Mouse (Mus musculus) right cerebral cortex, postnatal 10 days (tissue): ENCODE measurements at regions not wholly inside any gene's neighbourhood (a gene's known extent, or its start where the extent isn't known, plus 50 kb on each side); places are given as distances from the start of the nearest gene placed in this dataset.
A peak's percentile ranks its signal among the peaks of the same experiment; 100 is the strongest.

Source experiments
- DNase-seq, 2 experiments: peaks; one replicate each; pipeline ENCODE4 v3.0.0; 2021; ENCODE audit warnings: low spot score in 2 of 2

DNA sequence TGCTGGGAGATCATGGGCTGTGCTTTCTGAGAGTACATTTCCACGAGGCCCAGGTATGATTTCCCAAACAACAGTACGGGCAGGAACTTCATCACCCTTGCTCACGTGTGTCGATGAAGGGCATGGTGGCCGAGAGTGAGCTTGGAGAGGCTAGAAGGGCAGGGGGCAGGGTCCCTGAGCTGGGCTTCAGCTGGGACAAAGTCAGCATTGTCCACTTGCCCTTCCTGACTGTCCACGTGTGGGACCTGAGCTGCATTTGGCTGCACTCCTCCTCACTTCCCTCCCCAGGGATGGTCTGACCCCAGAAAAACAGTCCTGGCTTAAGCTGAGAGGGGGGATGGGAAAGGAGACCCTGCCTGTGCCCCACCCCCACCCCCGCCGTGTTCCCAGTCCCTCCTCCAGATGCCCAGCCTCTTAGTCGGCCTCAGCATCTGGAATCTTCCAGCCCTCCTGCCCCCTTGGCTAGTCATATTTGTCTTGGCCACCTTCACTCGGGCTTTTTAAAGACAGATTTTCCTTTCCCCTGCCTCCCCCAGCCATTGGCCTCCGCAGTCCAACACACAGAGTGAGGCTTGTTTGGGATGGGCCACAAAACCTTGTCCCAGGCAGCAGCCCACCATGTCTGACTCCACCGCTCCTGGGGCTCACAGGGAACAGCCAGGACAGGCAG, 58.6 kb downstream of the Isg20 start:
- DNase-seq = no peak

DNA sequence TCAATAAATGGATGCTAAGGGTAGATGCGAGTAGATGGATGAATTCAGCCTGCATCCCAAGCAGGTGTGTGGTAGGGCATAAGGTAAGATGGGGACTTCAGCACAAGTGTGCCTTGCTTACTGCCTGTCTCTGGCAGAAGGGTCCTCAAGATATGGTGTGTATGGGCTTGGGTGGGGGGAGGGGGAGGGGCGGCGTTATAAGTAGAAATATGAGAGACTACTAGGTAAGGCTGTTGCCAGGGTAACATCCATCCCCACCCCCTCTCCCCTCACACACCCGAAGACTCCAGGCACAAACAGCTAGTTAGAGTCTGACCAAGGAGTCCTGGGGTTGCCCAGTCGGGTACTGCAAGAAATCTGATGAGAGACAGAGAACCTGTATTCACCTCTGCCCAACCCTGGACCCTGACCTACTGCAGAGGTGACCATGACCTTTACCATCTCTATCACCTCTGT, 63.5 kb upstream of the Acan start:
- DNase-seq = no peak

DNA sequence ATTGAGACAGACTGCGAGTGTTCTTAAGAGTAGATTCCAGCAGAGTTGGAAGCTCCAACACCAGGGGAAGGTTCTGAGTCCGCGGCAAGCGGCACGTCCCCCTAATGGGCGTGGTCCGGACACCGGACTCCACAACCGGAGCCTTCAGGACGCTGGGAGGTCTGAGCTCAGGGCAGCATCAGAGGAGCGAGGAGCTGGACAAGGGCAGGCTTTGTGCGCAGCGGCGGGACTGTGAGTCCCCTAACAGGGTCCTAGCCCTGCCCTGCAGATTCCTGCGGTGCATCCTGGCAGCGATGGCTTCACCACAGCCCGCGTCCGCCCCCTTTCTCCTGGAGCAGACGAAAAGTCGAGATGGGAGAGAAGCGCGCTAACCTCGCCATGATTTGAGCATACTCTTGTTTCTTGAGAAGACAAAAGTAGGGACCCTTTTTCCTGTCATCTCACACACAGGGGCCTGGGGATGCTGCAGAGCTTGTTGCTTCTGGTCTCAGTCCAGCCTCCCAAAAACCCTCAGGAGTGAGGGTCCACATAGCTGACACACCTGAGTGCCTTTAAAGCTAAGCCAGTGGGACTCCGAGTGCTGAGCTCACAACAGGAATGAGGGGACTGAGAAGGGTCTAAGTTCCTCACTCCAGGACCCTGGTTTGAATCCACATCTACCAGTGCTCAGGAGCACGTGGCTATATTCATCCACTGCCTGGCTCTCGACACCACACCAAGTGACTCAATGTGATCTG, 62.8 kb upstream of the Acan start:
- DNase-seq = peak; percentile 32 to 38

DNA sequence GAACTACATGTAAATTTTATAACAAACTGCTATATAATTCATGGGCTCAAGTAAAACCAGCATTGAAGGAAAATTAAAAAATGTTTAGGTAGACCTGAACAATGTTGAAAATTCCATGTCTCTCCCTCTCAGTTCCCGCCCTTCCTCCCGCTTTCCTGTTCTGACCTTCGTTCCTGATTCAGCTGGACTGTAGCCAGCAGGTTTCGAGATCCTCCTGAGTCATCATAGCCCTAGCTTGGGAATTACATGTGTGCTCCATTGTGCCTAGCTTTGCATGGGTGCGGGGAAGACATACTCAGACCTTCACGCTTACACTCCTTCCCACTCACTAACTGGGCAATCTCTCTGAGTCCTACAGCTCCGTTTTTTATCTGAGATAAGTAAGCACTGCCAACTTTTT, 60.3 kb upstream of the Acan start:
- DNase-seq = no peak

DNA sequence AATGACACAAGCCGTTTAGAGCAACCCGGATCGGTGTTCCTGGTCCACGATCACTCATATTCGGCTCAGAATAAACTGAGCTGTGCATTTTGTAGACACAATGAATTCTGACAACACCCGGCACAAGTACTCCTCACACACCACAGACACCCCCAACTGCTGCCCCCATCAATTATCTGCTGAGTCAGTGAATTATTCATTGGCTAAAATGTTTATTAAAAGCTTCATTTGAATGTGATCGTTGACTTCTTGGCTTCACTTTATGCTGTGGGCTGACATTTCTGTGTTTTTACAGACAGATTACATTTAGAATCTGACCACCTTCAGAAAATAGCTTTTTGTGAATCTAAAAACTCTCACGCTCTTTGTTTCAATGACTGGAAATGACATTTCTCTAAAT, 59.1 kb upstream of the Acan start:
- no peak for DNase-seq

DNA sequence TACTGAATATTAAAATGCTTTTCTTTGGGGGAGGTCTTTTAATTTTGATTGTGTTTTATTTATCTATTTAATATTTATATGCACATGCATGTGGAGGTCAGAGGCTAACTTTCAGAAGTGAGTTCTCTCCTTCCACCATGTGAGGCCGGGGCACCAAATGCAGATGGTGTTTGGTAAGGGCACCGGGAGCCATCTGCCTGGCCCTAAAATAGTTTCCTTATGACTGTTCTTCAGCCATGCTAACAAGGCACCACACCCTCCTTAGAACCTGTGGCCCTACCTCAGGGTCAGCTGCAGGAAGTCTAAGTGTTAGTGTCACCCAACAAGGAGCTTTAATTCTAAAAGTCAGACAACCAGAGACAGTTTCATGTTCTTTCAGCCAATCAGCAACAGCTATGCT, 58.2 kb upstream of the Acan start:
- DNase-seq = no peak

DNA sequence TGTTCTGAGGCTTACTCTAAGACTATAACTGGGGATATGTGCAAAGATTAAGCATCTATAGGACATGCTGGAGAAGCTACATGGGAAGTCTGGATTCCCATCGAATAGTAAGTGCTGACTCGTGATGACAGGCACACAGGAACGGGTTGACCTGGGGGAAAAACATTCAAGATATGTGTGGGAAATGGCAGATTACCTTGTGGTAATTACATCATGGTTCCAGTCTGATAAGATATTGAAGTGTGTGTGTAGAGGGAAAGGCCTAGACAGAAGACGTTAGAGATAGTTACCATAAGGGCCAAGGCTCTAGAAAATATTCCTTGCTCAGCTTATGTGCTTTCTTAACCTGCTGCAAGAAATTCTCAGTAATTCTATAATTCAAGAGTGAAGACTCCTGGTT, 57.5 kb upstream of the Acan start:
- DNase-seq = no peak
